Mouse (Mus musculus): ENCODE measurements around the gene Clic6. TPM values are rescaled to one million over a fixed set of nuclear protein-coding genes. Genes with fewer than 3 reads are reported as not detected.

The Clic6 gene
- total RNA-seq, 2 experiments from 2014 or later: not detected

DNA sequence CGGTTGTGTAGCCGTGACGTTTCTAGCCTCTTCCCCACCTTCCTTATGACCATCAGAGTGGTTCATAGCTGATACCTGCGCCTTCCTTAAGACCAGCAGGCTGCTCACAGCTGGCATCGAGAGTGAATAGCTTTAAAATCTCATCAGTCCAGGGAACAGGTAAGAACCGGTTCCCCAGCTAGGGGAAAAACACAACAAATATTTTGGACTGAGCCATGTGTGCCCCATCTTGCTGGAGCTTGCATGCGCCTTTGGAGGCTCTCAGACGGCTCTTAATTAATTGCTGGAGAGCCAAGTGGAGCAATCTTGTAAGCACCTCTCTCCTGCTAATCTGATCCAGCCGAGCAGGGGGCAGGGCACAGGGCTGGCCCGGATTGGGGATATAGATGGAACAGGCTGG, 95.4 kb downstream of the Clic6 start:
- ATAC-seq (replicated peaks; ENCODE audit: poor library complexity, severe bottlenecking): no peak

DNA sequence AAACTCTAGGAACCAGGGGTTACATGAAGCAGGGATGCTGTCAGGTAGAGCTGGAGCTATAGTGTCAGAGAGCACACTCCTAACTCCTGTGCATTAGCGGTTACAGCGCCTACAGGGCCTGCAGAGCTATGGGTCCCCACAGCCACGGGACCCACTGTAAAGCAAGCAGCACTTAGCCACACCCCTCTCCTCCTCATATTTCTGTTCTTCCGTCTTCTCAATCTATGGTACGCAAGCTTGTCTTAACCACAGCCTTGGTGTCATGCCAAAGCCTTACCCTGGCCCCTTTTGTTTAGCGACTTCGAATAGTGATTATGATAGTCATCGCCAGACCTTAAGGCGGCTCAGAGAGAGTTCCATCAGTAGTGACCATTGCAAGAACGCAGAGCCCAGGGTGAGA, 96.2 kb downstream of the Clic6 start:
- ATAC-seq (replicated peaks; ENCODE audit: poor library complexity, severe bottlenecking): peak; percentile 89

DNA sequence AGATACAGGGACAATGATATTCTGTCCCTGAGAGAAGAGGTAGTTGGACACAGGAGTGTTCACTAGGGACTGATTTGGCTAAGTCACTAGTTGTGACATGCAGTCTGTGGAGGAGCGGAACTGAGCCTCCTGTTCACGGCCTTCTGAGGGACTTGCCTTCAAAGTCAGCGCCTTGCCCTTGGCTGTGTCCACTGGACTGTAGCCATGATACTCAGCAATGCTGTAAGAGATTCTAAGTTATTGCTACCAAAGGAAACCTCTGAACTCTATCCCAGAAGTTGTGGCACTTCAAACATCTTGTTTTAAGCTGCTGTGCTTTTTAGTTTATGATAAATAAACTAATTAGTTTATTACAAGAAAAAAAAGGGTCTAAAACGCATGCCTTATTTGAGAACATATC, 102.3 kb downstream of the Clic6 start:
- no peak for ATAC-seq (replicated peaks; ENCODE audit: poor library complexity, severe bottlenecking)

Other genes with a start within 250 kb of the Clic6 start
- gene Kcne2, start 193.3 kb upstream of the Clic6 start, total RNA-seq (2014; fragmentation: Nextera tagmentation): not detected in 2 replicates
- not detected in 2 replicates for gene Kcne2, start 193.3 kb upstream of the Clic6 start, total RNA-seq (2017)
- gene Smim11, start 184.4 kb upstream of the Clic6 start, total RNA-seq (2014; fragmentation: Nextera tagmentation): 100 and 115 TPM in 2 replicates
- gene Smim11, start 184.4 kb upstream of the Clic6 start, total RNA-seq (2017): 120 and 157 TPM in 2 replicates
- not detected in 2 replicates for gene Fam243, start 164.3 kb upstream of the Clic6 start, total RNA-seq (2014; fragmentation: Nextera tagmentation)
- gene Fam243, start 164.3 kb upstream of the Clic6 start, total RNA-seq (2017): not detected in 2 replicates
- gene Kcne1, start 126.3 kb upstream of the Clic6 start, total RNA-seq (2014; fragmentation: Nextera tagmentation): not detected in 2 replicates
- not detected in 2 replicates for gene Kcne1, start 126.3 kb upstream of the Clic6 start, total RNA-seq (2017)
- 6.3 and 11.5 TPM in 2 replicates for gene Rcan1, start 14.9 kb upstream of the Clic6 start, total RNA-seq (2014; fragmentation: Nextera tagmentation)
- gene Rcan1, start 14.9 kb upstream of the Clic6 start, total RNA-seq (2017): 7.4 and 8.0 TPM in 2 replicates